Mouse (Mus musculus) layer of hippocampus, adult 18-20 months (tissue): ENCODE measurements around the gene Snrpa. TPM values are rescaled to one million over a fixed set of nuclear protein-coding genes. Genes with fewer than 3 reads are reported as not detected.
"Not testable (repeated sequence)": the region's sequence is repeated elsewhere in the genome, so short reads cannot be mapped to it uniquely, and the experiment has no call there.

ENCODE experiments used
- DNase-seq, 2 experiments: peaks; one replicate each; pipeline ENCODE4 v3.0.0; 2022; ENCODE audit warnings: low spot score in 2 of 2
- long read RNA-seq: library from polyadenylated mRNA; stranded (forward); transcript quantifications from one replicate; pipeline ENCODE4 v2.0.0, GENCODE M21; 2021
- total RNA-seq, 2 experiments: library from RNA; stranded (reverse); gene quantifications; 2 replicates each; pipeline ENCODE4 v1.2.3; 2021

The Snrpa gene
- 10 to 100 TPM; 90.9 to 95.3 TPM for total RNA-seq
- long read RNA-seq, transcript Snrpa-206 (6 exons, 1,288 nt): minor isoform, 20 of 93 reads
- long read RNA-seq, transcript Snrpa-201 (7 exons, 1,365 nt): major isoform, 39 of 93 reads
- long read RNA-seq, transcript Snrpa-202 (7 exons, 1,336 nt): minor isoform, 24 of 93 reads
- long read RNA-seq, partial matches to known transcripts: 7 of 93 reads
- long read RNA-seq, other reads (novel, unspliced or antisense): 3 of 93 reads

- peak; percentile 98 to 99 for DNase-seq
Observed at GRCm38 (mm10) chr7:27195681-27196611, at the start of gene Snrpa, which contains the start of gene BC024978. TSS of gene Snrpa (minus strand) at chr7:27196271. TSS of gene BC024978 (plus strand) at chr7:27195781.

- not testable (repeated sequence) for DNase-seq
Observed at GRCm38 (mm10) chr7:27244088-27244487, 48.0 kb upstream of the Snrpa start.

- no peak for DNase-seq
Observed at GRCm38 (mm10) chr7:27243211-27243610, 47.1 kb upstream of the Snrpa start.

GRCm38 (mm10) chr7:27238568-27238967, 42.5 kb upstream of the Snrpa start:
- no peak for DNase-seq

- no peak for DNase-seq
Observed at GRCm38 (mm10) chr7:27237527-27237926, 41.5 kb upstream of the Snrpa start.

- DNase-seq: no peak
Observed at GRCm38 (mm10) chr7:27235726-27236125, 39.7 kb upstream of the Snrpa start.

GRCm38 (mm10) chr7:27233300-27233699, 37.2 kb upstream of the Snrpa start:
- DNase-seq: no peak

GRCm38 (mm10) chr7:27232781-27233281, 36.8 kb upstream of the Snrpa start, which contains the start of gene Coq8b:
TSS of gene Coq8b (plus strand) at chr7:27233023.
- peak; percentile 93 to 94 for DNase-seq

- peak; percentile 71 to 89 for DNase-seq
Observed at GRCm38 (mm10) chr7:27231693-27232331, 35.7 kb upstream of the Snrpa start.

- no peak for DNase-seq
Observed at GRCm38 (mm10) chr7:27230781-27231180, 34.7 kb upstream of the Snrpa start.

- DNase-seq: no peak
Observed at GRCm38 (mm10) chr7:27228865-27229264, 32.8 kb upstream of the Snrpa start.

GRCm38 (mm10) chr7:27228281-27228821, 32.3 kb upstream of the Snrpa start, which contains the start of gene Itpkc:
TSS of gene Itpkc (minus strand) at chr7:27228661.
- DNase-seq: peak; percentile 87 to 93

GRCm38 (mm10) chr7:27227676-27228075, 31.6 kb upstream of the Snrpa start:
- DNase-seq: no peak

GRCm38 (mm10) chr7:27227276-27227675, 31.2 kb upstream of the Snrpa start:
- DNase-seq: no peak

- DNase-seq: peak in 1 of 2 experiments; percentile 38
Observed at GRCm38 (mm10) chr7:27224877-27225575, 29.0 kb upstream of the Snrpa start.

GRCm38 (mm10) chr7:27222538-27222937, 26.5 kb upstream of the Snrpa start:
- DNase-seq: no peak

- DNase-seq: no peak
Observed at GRCm38 (mm10) chr7:27221939-27222338, 25.9 kb upstream of the Snrpa start.

GRCm38 (mm10) chr7:27219937-27220336, 23.9 kb upstream of the Snrpa start:
- DNase-seq: no peak

- DNase-seq: peak in 1 of 2 experiments; percentile 63
Observed at GRCm38 (mm10) chr7:27218586-27218985, 22.5 kb upstream of the Snrpa start.

- no peak for DNase-seq
Observed at GRCm38 (mm10) chr7:27212626-27213025, 16.6 kb upstream of the Snrpa start.
